ENCODE assay signal across 23 mouse cellular contexts in the genomic region with DNA sequence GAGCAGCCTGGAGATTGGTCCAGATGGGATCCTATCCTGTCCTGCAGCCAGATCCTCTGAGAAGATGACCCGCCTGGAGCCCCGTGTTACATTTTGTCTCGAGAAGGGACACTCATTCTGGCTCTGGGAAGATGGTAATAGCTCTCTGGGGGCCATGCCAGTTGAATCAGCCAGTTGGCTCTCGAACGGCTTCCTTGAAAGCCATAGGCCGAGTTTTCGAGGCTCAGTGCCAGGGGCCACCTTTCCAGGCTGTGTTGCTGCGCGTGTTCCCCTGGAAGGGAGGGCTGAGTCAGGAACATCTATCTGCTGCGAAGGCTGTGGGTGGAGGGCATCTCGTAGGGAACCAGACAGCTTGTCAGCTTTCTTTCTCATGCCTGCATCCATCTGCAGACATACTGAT. TPM values are rescaled to one million over a fixed set of nuclear protein-coding genes. Genes with fewer than 3 reads are reported as not detected.
DNase-seq lines count a peak whose midpoint lies in the region; ATAC-seq and TF ChIP-seq lines count a peak whose summit lies in the region.
"Had no signal": no experiment of that assay in that cellular context is flagged by ENCODE, and none has a peak within 500 bp of the region (broad histone marks: within the 10 kb centered on the region; RNA-seq: fewer than 3 reads in every experiment).

No protein-coding gene starts in this region.

- no peak for TF ChIP-seq CTCF in kidney, adult 2 months (conservative IDR thresholded peaks at IDR 0.05; ENCODE audit: insufficient read depth, insufficient read length, low read depth, low read length)

- no peak for ATAC-seq in hindbrain, embryonic 14.5 days (ENCODE audit: low FRiP score)
- ATAC-seq: forebrain, embryonic 14.5 days; hindbrain, embryonic 16.5 days; intestine, postnatal 0 days; liver, embryonic 12.5 days had no signal

- no peak for TF ChIP-seq POLR2A in kidney, adult 2 months (IDR thresholded peaks at IDR 0.05; ENCODE audit: low read depth, low read length)

- no peaks in the 10 kb centered on the region for H3K9me3 ChIP-seq in hindbrain, embryonic 14.5 days (ENCODE audit: control insufficient read depth, low read length)
- H3K9me3 ChIP-seq: embryonic facial prominence, embryonic 13.5 days; heart, embryonic 13.5 days; liver, embryonic 12.5 days had no signal

- H3K36me3 ChIP-seq in kidney, adult 2 months (ENCODE audit: control insufficient read depth, insufficient read depth, low read length), result no peaks in the 10 kb centered on the region
- no peaks in the 10 kb centered on the region for H3K36me3 ChIP-seq in hindbrain, embryonic 14.5 days (replicated peaks; ENCODE audit: control insufficient read depth, insufficient read depth)
- H3K36me3 ChIP-seq: embryonic facial prominence, embryonic 13.5 days; heart, embryonic 13.5 days had no signal

- no peak overlapping the region for H3K9ac ChIP-seq in hindbrain, embryonic 14.5 days
- H3K9ac ChIP-seq: embryonic facial prominence, embryonic 13.5 days; heart, embryonic 13.5 days; liver, embryonic 12.5 days; lung, embryonic 14.5 days had no signal

- H3K4me3 ChIP-seq in kidney, adult 2 months (ENCODE audit: insufficient read depth, low read depth, low read length), result no peak overlapping the region
- H3K4me3 ChIP-seq in hindbrain, embryonic 14.5 days (replicated peaks; ENCODE audit: low read length), result no peak overlapping the region
- H3K4me3 ChIP-seq: embryonic facial prominence, embryonic 13.5 days; heart, embryonic 13.5 days; left cerebral cortex, adult 2 months; liver, embryonic 12.5 days had no signal

- H3K27me3 ChIP-seq in kidney, adult 2 months (replicated peaks; ENCODE audit: control insufficient read depth, insufficient read depth, low read length), result no peaks in the 10 kb centered on the region
- H3K27me3 ChIP-seq in hindbrain, embryonic 14.5 days (ENCODE audit: control insufficient read depth, insufficient read depth, low read length), result no peaks in the 10 kb centered on the region
- H3K27me3 ChIP-seq: CH12.LX; embryonic facial prominence, embryonic 13.5 days; liver, embryonic 12.5 days had no signal

- DNase-seq in adrenal gland, postnatal 14 days, result peak; percentile 67
- no peak for DNase-seq in adrenal gland, adult 8-10 months
- DNase-seq in kidney, adult 2 months, result peak; percentile 64
- no peak for DNase-seq in kidney, adult 9 months
- DNase-seq in adrenal gland, postnatal 36 days, result peak; percentile 64 to 70
- peak; percentile 57 to 71 for DNase-seq in cerebellum, postnatal 25 days
- DNase-seq in spleen, adult 12 weeks (ENCODE audit: low spot score), result no peak
- DNase-seq in hindbrain, embryonic 14.5 days (ENCODE audit: low spot score), result no peak
- DNase-seq: heart, adult 18-20 months; heart, postnatal 4 days; layer of hippocampus, adult 9-11 months; lung, embryonic 14.5 days; lung, postnatal 4 days; retina, postnatal 1 day; thymus, postnatal 14 days had no signal

- no peak overlapping the region for H3K27ac ChIP-seq in kidney, adult 2 months (ENCODE audit: insufficient read depth, low read depth, low read length)
- H3K27ac ChIP-seq in hindbrain, embryonic 14.5 days, result no peak overlapping the region
- H3K27ac ChIP-seq: embryonic facial prominence, embryonic 13.5 days; heart, embryonic 13.5 days; left cerebral cortex, adult 2 months; liver, embryonic 12.5 days had no signal

- no peak overlapping the region for H3K4me2 ChIP-seq in hindbrain, embryonic 14.5 days (replicated peaks)
- H3K4me2 ChIP-seq: embryonic facial prominence, embryonic 13.5 days; heart, embryonic 13.5 days; liver, embryonic 12.5 days; lung, embryonic 14.5 days had no signal

- 68% methylated on average over 11 of the region's 11 CpGs for WGBS in kidney, adult 2 months
- 91% methylated on average over 11 of the region's 11 CpGs for WGBS in hindbrain, embryonic 14.5 days

- H3K4me1 ChIP-seq in kidney, adult 2 months (ENCODE audit: control insufficient read depth, insufficient read depth, low read length), result peaks cover 17% of the 10 kb centered on the region; the same call in 1 of the 2 replicates
- H3K4me1 ChIP-seq in hindbrain, embryonic 14.5 days (replicated peaks; ENCODE audit: control insufficient read depth, insufficient read depth, low read length), result peaks cover 8% of the 10 kb centered on the region

RNA-seq across cellular contexts. Expression of gene Lrrc8d, which starts 23.0 kb away (rescaled TPM):
- 85.6 and 87.9 TPM in 2 replicates for total RNA-seq in adrenal gland, postnatal 14 days (2021)
- 100 to 1,000 TPM; 129 to 144 (median 136) TPM for total RNA-seq in adrenal gland, adult 8-10 months (2022)
- polyA plus RNA-seq in kidney, adult 2 months (2012; rRNA removed), result 34.4 and 35.4 TPM in 2 replicates
- total RNA-seq in adrenal gland, postnatal 36 days (2021), result 100 to 1,000 TPM in 1 of 2 experiments, 10 to 100 TPM in 1; 97.8 to 115 TPM
- polyA plus RNA-seq in hindbrain, embryonic 14.5 days (2014; fragmentation: Nextera tagmentation; extraction: Ambion mirVana), result 38.4 and 40.3 TPM in 2 replicates

Comparison
In these comparisons a context has a peak if more than half of its experiments do, and no peak if none do; other contexts are left out.
1. DNase-seq: peak in adrenal gland, postnatal 14 days (single experiment), kidney, adult 2 months (single experiment), adrenal gland, postnatal 36 days (2 of 2) and cerebellum, postnatal 25 days (2 of 2); none in adrenal gland, adult 8-10 months (single experiment), kidney, adult 9 months (single experiment), spleen, adult 12 weeks (single experiment) and hindbrain, embryonic 14.5 days (single experiment).